Mouse (Mus musculus): ENCODE data around the gene Mrpl41. TPM values are rescaled to one million over a fixed set of nuclear protein-coding genes. Genes with fewer than 3 reads are reported as not detected.
A peak's percentile ranks its signal among the peaks of the same experiment; 100 is the strongest.

Gene Mrpl41
- polyA plus RNA-seq, 1 experiment: 79.7 TPM

- Histone ChIP-seq H3ac (ENCODE audit: control insufficient read depth, insufficient read length) (peak overlapping the region; percentile 15), H3K79me2 (ENCODE audit: control insufficient read depth, insufficient read depth) (no peaks in the 10 kb centered on the region), H3K36me3 (ENCODE audit: control insufficient read depth, insufficient read depth) (no peaks in the 10 kb centered on the region), H3K4me3 (peak overlapping the region; percentile 26), H3K27me3 (ENCODE audit: control insufficient read depth, insufficient read depth, insufficient read length) (peaks cover 6% of the 10 kb centered on the region), H3K4me2 (ENCODE audit: low read depth) (peak overlapping the region; percentile 91)
- TF ChIP-seq MYOG (IDR thresholded peaks at IDR 0.05; ENCODE audit: control insufficient read depth in 1 of 3, insufficient read depth in 1 of 3, insufficient read length in 2 of 3, low read depth in 2 of 3) (no peak), MYOD1 (IDR thresholded peaks at IDR 0.05; ENCODE audit: control insufficient read depth in 1 of 3, insufficient read length in 2 of 3, low read depth in 2 of 3) (no peak), E2F4 (IDR thresholded peaks at IDR 0.05; ENCODE audit: insufficient read depth) (no peak), TCF3 (IDR thresholded peaks at IDR 0.05; ENCODE audit: insufficient read length, low read depth) (no peak)
These were observed 40.4 kb downstream of the Mrpl41 start for GRCm38 (mm10) chr2:24934441-24934963.

GRCm38 (mm10) chr2:24929593-24929992 is 45.3 kb downstream of the Mrpl41 start:
- no peak overlapping the region for H3K4me3 ChIP-seq
- H3K36me3 ChIP-seq (ENCODE audit: control insufficient read depth, insufficient read depth): no peaks in the 10 kb centered on the region
- no peak overlapping the region for H3ac ChIP-seq (ENCODE audit: control insufficient read depth, insufficient read length)
- TF ChIP-seq MYOD1 (IDR thresholded peaks at IDR 0.05; ENCODE audit: control insufficient read depth in 1 of 3, insufficient read length in 2 of 3, low read depth in 2 of 3) (no peak), POLR2A (IDR thresholded peaks at IDR 0.05; ENCODE audit: insufficient read length, low read depth) (no peak), MAX (IDR thresholded peaks at IDR 0.05; ENCODE audit: low read depth) (no peak), E2F4 (IDR thresholded peaks at IDR 0.05; ENCODE audit: insufficient read depth) (no peak), REST (IDR thresholded peaks at IDR 0.05; ENCODE audit: insufficient read depth, insufficient read length) (no peak), POLR2AphosphoS2 (IDR thresholded peaks at IDR 0.05; ENCODE audit: insufficient read length, low read depth) (no peak)
- no peaks in the 10 kb centered on the region for H3K27me3 ChIP-seq (ENCODE audit: control insufficient read depth, insufficient read depth, insufficient read length)
- no peak overlapping the region for H3K4me2 ChIP-seq (ENCODE audit: low read depth)
- H3K79me2 ChIP-seq (ENCODE audit: control insufficient read depth, insufficient read depth): no peaks in the 10 kb centered on the region

DNA sequence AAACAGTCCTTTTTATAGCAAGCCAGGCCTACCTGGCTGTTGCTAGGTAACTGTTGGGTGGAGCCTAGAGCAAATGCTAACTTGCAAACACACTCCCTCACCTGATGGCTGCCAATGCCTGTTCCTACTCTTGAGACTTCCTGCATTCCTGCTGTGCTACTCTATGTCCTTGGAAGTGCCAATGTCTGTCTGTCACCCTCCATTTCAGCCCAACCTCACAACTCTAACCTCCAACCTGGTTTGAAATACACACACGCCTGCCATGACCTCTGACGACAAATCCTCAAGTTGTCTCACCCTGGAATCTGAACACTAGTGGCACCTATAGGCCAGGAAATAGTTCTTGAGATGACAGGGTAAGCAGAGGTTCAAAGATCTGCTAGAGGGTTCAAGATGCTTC is 45.8 kb downstream of the Mrpl41 start:
- Histone ChIP-seq H3K79me2 (ENCODE audit: control insufficient read depth, insufficient read depth) (no peaks in the 10 kb centered on the region), H3K27me3 (ENCODE audit: control insufficient read depth, insufficient read depth, insufficient read length) (no peaks in the 10 kb centered on the region), H3K4me2 (ENCODE audit: low read depth) (no peak overlapping the region), H3K36me3 (ENCODE audit: control insufficient read depth, insufficient read depth) (no peaks in the 10 kb centered on the region), H3K4me3 (no peak overlapping the region), H3ac (ENCODE audit: control insufficient read depth, insufficient read length) (no peak overlapping the region)
- TF ChIP-seq E2F4 (IDR thresholded peaks at IDR 0.05; ENCODE audit: insufficient read depth): no peak

- H3K27me3 ChIP-seq (ENCODE audit: control insufficient read depth, insufficient read depth, insufficient read length): no peaks in the 10 kb centered on the region
- H3K4me3 ChIP-seq: no peak overlapping the region
- H3K36me3 ChIP-seq (ENCODE audit: control insufficient read depth, insufficient read depth): no peaks in the 10 kb centered on the region
- no peak overlapping the region for H3ac ChIP-seq (ENCODE audit: control insufficient read depth, insufficient read length)
- no peaks in the 10 kb centered on the region for H3K79me2 ChIP-seq (ENCODE audit: control insufficient read depth, insufficient read depth)
- TF ChIP-seq USF1 (IDR thresholded peaks at IDR 0.05; ENCODE audit: low read depth): no peak
- TF ChIP-seq SRF (IDR thresholded peaks at IDR 0.05; ENCODE audit: control insufficient read depth, insufficient read length, low read depth): no peak
- no peak for TF ChIP-seq MYOG (IDR thresholded peaks at IDR 0.05; ENCODE audit: control insufficient read depth in 1 of 3, insufficient read depth in 1 of 3, insufficient read length in 2 of 3, low read depth in 2 of 3)
- TF ChIP-seq MAX (IDR thresholded peaks at IDR 0.05; ENCODE audit: low read depth): no peak
- TF ChIP-seq E2F4 (IDR thresholded peaks at IDR 0.05; ENCODE audit: insufficient read depth): no peak
- TF ChIP-seq MYOD1 (IDR thresholded peaks at IDR 0.05; ENCODE audit: control insufficient read depth in 1 of 3, insufficient read length in 2 of 3, low read depth in 2 of 3): no peak
- no peak for TF ChIP-seq REST (IDR thresholded peaks at IDR 0.05; ENCODE audit: insufficient read depth, insufficient read length)
- TF ChIP-seq POLR2A (IDR thresholded peaks at IDR 0.05; ENCODE audit: insufficient read length, low read depth): no peak
- TF ChIP-seq TCF3 (IDR thresholded peaks at IDR 0.05; ENCODE audit: insufficient read length, low read depth): no peak
- no peak for TF ChIP-seq TCF12 (IDR thresholded peaks at IDR 0.05; ENCODE audit: insufficient read depth, poor library complexity, severe bottlenecking)
- no peak for TF ChIP-seq POLR2AphosphoS2 (IDR thresholded peaks at IDR 0.05; ENCODE audit: insufficient read length, low read depth)
- H3K4me2 ChIP-seq (ENCODE audit: low read depth): no peak overlapping the region
These were observed 47.0 kb downstream of the Mrpl41 start for GRCm38 (mm10) chr2:24927810-24928479.

- H3K36me3 ChIP-seq (ENCODE audit: control insufficient read depth, insufficient read depth): no peaks in the 10 kb centered on the region
- H3K27me3 ChIP-seq (ENCODE audit: control insufficient read depth, insufficient read depth, insufficient read length): no peaks in the 10 kb centered on the region
- no peak overlapping the region for H3K4me2 ChIP-seq (ENCODE audit: low read depth)
- no peak overlapping the region for H3ac ChIP-seq (ENCODE audit: control insufficient read depth, insufficient read length)
- TF ChIP-seq TCF12 (IDR thresholded peaks at IDR 0.05; ENCODE audit: insufficient read depth, poor library complexity, severe bottlenecking): no peak
- TF ChIP-seq REST (IDR thresholded peaks at IDR 0.05; ENCODE audit: insufficient read depth, insufficient read length): no peak
- no peak for TF ChIP-seq USF1 (IDR thresholded peaks at IDR 0.05; ENCODE audit: low read depth)
- TF ChIP-seq CEBPB (IDR thresholded peaks at IDR 0.05; ENCODE audit: insufficient read depth, poor library complexity, severe bottlenecking): no peak
- no peak for TF ChIP-seq SRF (IDR thresholded peaks at IDR 0.05; ENCODE audit: control insufficient read depth, insufficient read length, low read depth)
- TF ChIP-seq POLR2A (IDR thresholded peaks at IDR 0.05; ENCODE audit: insufficient read length, low read depth): no peak
- TF ChIP-seq TCF3 (IDR thresholded peaks at IDR 0.05; ENCODE audit: insufficient read length, low read depth): no peak
- TF ChIP-seq POLR2AphosphoS2 (IDR thresholded peaks at IDR 0.05; ENCODE audit: insufficient read length, low read depth): no peak
- TF ChIP-seq MYOG (IDR thresholded peaks at IDR 0.05; ENCODE audit: control insufficient read depth in 1 of 3, insufficient read depth in 1 of 3, insufficient read length in 2 of 3, low read depth in 2 of 3): no peak
- TF ChIP-seq MYOD1 (IDR thresholded peaks at IDR 0.05; ENCODE audit: control insufficient read depth in 1 of 3, insufficient read length in 2 of 3, low read depth in 2 of 3): no peak
- TF ChIP-seq MAX (IDR thresholded peaks at IDR 0.05; ENCODE audit: low read depth): no peak
- TF ChIP-seq E2F4 (IDR thresholded peaks at IDR 0.05; ENCODE audit: insufficient read depth): no peak
- no peaks in the 10 kb centered on the region for H3K79me2 ChIP-seq (ENCODE audit: control insufficient read depth, insufficient read depth)
- H3K4me3 ChIP-seq: no peak overlapping the region
These were observed 47.9 kb downstream of the Mrpl41 start for GRCm38 (mm10) chr2:24926965-24927358.
